Mouse (Mus musculus) liver, embryonic 11.5 days (tissue): Measurements from ENCODE around the gene Rhbdf1. TPM values are rescaled to one million over a fixed set of nuclear protein-coding genes. Genes with fewer than 3 reads are reported as not detected.

Experiments used
- ATAC-seq: fragments of 200-750 bp; cut with Nextera tagmentation; replicated peaks from 2 replicates; pipeline ENCODE4 v1.8.0; 2017; ENCODE audit warnings: moderate number of reproducible peaks, mild to moderate bottlenecking, moderate TSS enrichment, moderate library complexity; ENCODE audit not compliant: low FRiP score
- DNase-seq: peaks from one replicate; pipeline ENCODE4 v3.0.0-alpha.2; 2017; ENCODE audit warnings: low spot score
- H3K27ac ChIP-seq: fragments of 300-500 bp; sonication (generic); 2 replicates; pipeline ENCODE4 v1.5.1; 2014; ENCODE audit warnings: mild to moderate bottlenecking, low read depth, low read length, control low read depth
- H3K27me3 ChIP-seq: fragments of 300-500 bp; sonication (generic); replicated peaks from 2 replicates; pipeline ENCODE4 v1.6.1; 2014; ENCODE audit warnings: low read length, mixed read lengths; ENCODE audit not compliant: control insufficient read depth, insufficient read depth
- H3K36me3 ChIP-seq: fragments of 300-500 bp; sonication (generic); 2 replicates; pipeline ENCODE4 v1.6.1; 2014; ENCODE audit warnings: mild to moderate bottlenecking, low read length, moderate library complexity, mixed read lengths; ENCODE audit not compliant: control insufficient read depth, insufficient read depth
- H3K4me1 ChIP-seq: fragments of 300-500 bp; sonication (generic); replicated peaks from 2 replicates; pipeline ENCODE4 v1.6.1; 2014; ENCODE audit warnings: low read length, mixed read lengths; ENCODE audit not compliant: control insufficient read depth, insufficient read depth
- H3K4me2 ChIP-seq: fragments of 300-500 bp; sonication (generic); 2 replicates; pipeline ENCODE4 v1.6.1; 2014; ENCODE audit warnings: mild to moderate bottlenecking, control low read depth, moderate library complexity
- H3K4me3 ChIP-seq: fragments of 300-500 bp; sonication (generic); 2 replicates; pipeline ENCODE4 v1.5.1; 2014; ENCODE audit warnings: low read depth, low read length, control low read depth
- H3K9ac ChIP-seq: fragments of 300-500 bp; sonication (generic); 2 replicates; pipeline ENCODE4 v1.6.1; 2014; ENCODE audit warnings: low read depth, low read length, control low read depth
- H3K9me3 ChIP-seq: fragments of 300-500 bp; sonication (generic); 2 replicates; pipeline ENCODE4 v1.6.1; 2016; ENCODE audit warnings: low read length, inconsistent platforms, mixed read lengths; ENCODE audit not compliant: control insufficient read depth
- WGBS: fragments of 180-500 bp; shearing (Covaris S2); extraction: QIAGEN DNeasy Blood & Tissue Kit; methylation state at CpG from one replicate; pipeline ENCODE4 v1.1.7; 2014; 5-methylcytosine and 5-hydroxymethylcytosine counted together
- polyA plus RNA-seq: library from polyadenylated mRNA; unstranded; fragments of >200 nt; fragmentation: Nextera tagmentation; extraction: Ambion mirVana; gene quantifications from 2 replicates; pipeline ENCODE4 v1.2.1, GENCODE M21; 2014

Rhbdf1 gene
- polyA plus RNA-seq, 1 experiment from 2014 or later, result 19.1 TPM

GRCm38 (mm10) chr11:32227041-32227440 lies 4.9 kb upstream of the Rhbdf1 start:
- peaks cover 20% of the 10 kb centered on the region for H3K36me3 ChIP-seq
- H3K9me3 ChIP-seq, result 0 out of 2 replicates have a peak, but pooled peaks cover 3% of the 10 kb centered on the region
- DNase-seq, result no peak
- peak overlapping the region; percentile 88 for H3K9ac ChIP-seq
- no peak overlapping the region; the same call in 1 of the 2 replicates for H3K27ac ChIP-seq
- H3K27me3 ChIP-seq, result peaks cover 23% of the 10 kb centered on the region
- peak overlapping the region; percentile 91 for H3K4me2 ChIP-seq
- no peak for ATAC-seq
- H3K4me3 ChIP-seq, result peak overlapping the region; percentile 83
- 54% methylated on average over 1 of the region's 1 CpGs for WGBS
- H3K4me1 ChIP-seq, result peaks cover 43% of the 10 kb centered on the region

GRCm38 (mm10) chr11:32226124-32226871 lies 4.2 kb upstream of the Rhbdf1 start, which contains the start of gene Mpg:
TSS of gene Mpg (plus strand) at chr11:32226505.
- peak; percentile 87 for ATAC-seq
- peaks cover 43% of the 10 kb centered on the region for H3K4me1 ChIP-seq
- 3% methylated on average over 47 of the region's 47 CpGs for WGBS

GRCm38 (mm10) chr11:32225222-32226104 lies 3.4 kb upstream of the Rhbdf1 start:
- peak overlapping the region; percentile 30 for H3K4me2 ChIP-seq
- DNase-seq, result no peak
- H3K9me3 ChIP-seq, result 0 out of 2 replicates have a peak, but pooled peaks cover 3% of the 10 kb centered on the region
- ATAC-seq, result no peak
- WGBS, result 54% methylated on average over 7 of the region's 7 CpGs
- H3K9ac ChIP-seq, result no peak overlapping the region; the same call in 1 of the 2 replicates
- peaks cover 48% of the 10 kb centered on the region for H3K4me1 ChIP-seq
- H3K27me3 ChIP-seq, result peaks cover 39% of the 10 kb centered on the region
- peak overlapping the region; percentile 62 for H3K27ac ChIP-seq
- peaks cover 7% of the 10 kb centered on the region; the same call in 1 of the 2 replicates for H3K36me3 ChIP-seq
- H3K4me3 ChIP-seq, result no peak overlapping the region; the same call in 1 of the 2 replicates

More at GRCm38 (mm10) chr11:32226124-32226871, 4.2 kb upstream of the Rhbdf1 start, which contains the start of gene Mpg:
- H3K9ac ChIP-seq, result peak within 1 kb of the TSS; percentile 88
- peak within 1 kb of the TSS; percentile 76 for H3K27ac ChIP-seq
- peaks cover 30% of the 10 kb centered on the region for H3K27me3 ChIP-seq
- H3K4me3 ChIP-seq, result peak within 1 kb of the TSS; percentile 83
- peaks cover 13% of the 10 kb centered on the region for H3K36me3 ChIP-seq
- peak within 1 kb of the TSS; percentile 91 for H3K4me2 ChIP-seq
- 0 out of 2 replicates have a peak, but pooled peaks cover 3% of the 10 kb centered on the region for H3K9me3 ChIP-seq
- DNase-seq, result peak; percentile 86

GRCm38 (mm10) chr11:32224468-32225139 lies 2.5 kb upstream of the Rhbdf1 start:
- ATAC-seq, result no peak
- peak; percentile 58 for DNase-seq
- WGBS, result 12% methylated on average over 4 of the region's 4 CpGs
- peaks cover 44% of the 10 kb centered on the region for H3K27me3 ChIP-seq
- H3K9ac ChIP-seq, result no peak overlapping the region
- H3K4me3 ChIP-seq, result no peak overlapping the region
- peak overlapping the region; percentile 62; the same call in 1 of the 2 replicates for H3K27ac ChIP-seq
- H3K4me1 ChIP-seq, result peaks cover 52% of the 10 kb centered on the region
- H3K4me2 ChIP-seq, result peak overlapping the region; percentile 30
- H3K9me3 ChIP-seq, result 0 out of 2 replicates have a peak, but pooled peaks cover 3% of the 10 kb centered on the region
- H3K36me3 ChIP-seq, result peaks cover 3% of the 10 kb centered on the region; the same call in 1 of the 2 replicates

GRCm38 (mm10) chr11:32223297-32223967 lies 1.3 kb upstream of the Rhbdf1 start:
- no peak overlapping the region for H3K9ac ChIP-seq
- peaks cover 52% of the 10 kb centered on the region for H3K4me1 ChIP-seq
- peak overlapping the region; percentile 90; the same call in 1 of the 2 replicates for H3K4me2 ChIP-seq
- H3K27me3 ChIP-seq, result peaks cover 46% of the 10 kb centered on the region
- H3K27ac ChIP-seq, result no peak overlapping the region
- ATAC-seq (no peak), DNase-seq (no peak)
- H3K36me3 ChIP-seq, result peaks cover 3% of the 10 kb centered on the region; the same call in 1 of the 2 replicates
- 0 out of 2 replicates have a peak overlapping the region, but pooled peaks have one; percentile 9 for H3K4me3 ChIP-seq
- WGBS, result 66% methylated on average over 4 of the region's 4 CpGs
- 0 out of 2 replicates have a peak, but pooled peaks cover 3% of the 10 kb centered on the region for H3K9me3 ChIP-seq

- peaks cover 46% of the 10 kb centered on the region for H3K27me3 ChIP-seq
- peak overlapping the region; percentile 75 for H3K9ac ChIP-seq
- 0 out of 2 replicates have a peak, but pooled peaks cover 3% of the 10 kb centered on the region for H3K9me3 ChIP-seq
- no peak overlapping the region for H3K27ac ChIP-seq
- no peak for DNase-seq
- 10% methylated on average over 21 of the region's 21 CpGs for WGBS
- ATAC-seq, result no peak
- H3K4me2 ChIP-seq, result peak overlapping the region; percentile 90
- peak overlapping the region; percentile 72 for H3K4me3 ChIP-seq
- peaks cover 52% of the 10 kb centered on the region for H3K4me1 ChIP-seq
- H3K36me3 ChIP-seq, result no peaks in the 10 kb centered on the region
These were observed 582 bp upstream of the Rhbdf1 start for GRCm38 (mm10) chr11:32222570-32223194.

- ATAC-seq (peak; percentile 40), DNase-seq (peak; percentile 67)
- Histone ChIP-seq H3K4me2 (peak overlapping the region; percentile 90), H3K27me3 (peaks cover 46% of the 10 kb centered on the region), H3K4me3 (peak overlapping the region; percentile 72), H3K9me3 (0 out of 2 replicates have a peak, but pooled peaks cover 3% of the 10 kb centered on the region), H3K27ac (peak overlapping the region; percentile 77), H3K9ac (peak overlapping the region; percentile 75), H3K36me3 (no peaks in the 10 kb centered on the region), H3K4me1 (peaks cover 45% of the 10 kb centered on the region)
- under 1% methylated on average over 44 of the region's 46 CpGs for WGBS
These were observed 712 bp downstream of the Rhbdf1 start for GRCm38 (mm10) chr11:32221225-32221950.
